Mouse (Mus musculus) neural tube, embryonic 14.5 days (tissue): ENCODE data around the gene Anks1b. TPM values are rescaled to one million over a fixed set of nuclear protein-coding genes. Genes with fewer than 3 reads are reported as not detected.

Experiments used
- ATAC-seq: fragments of 200-750 bp; cut with Nextera tagmentation; 2 replicates; pipeline ENCODE4 v1.8.0; 2017; ENCODE audit warnings: low read depth, mild to moderate bottlenecking, moderate TSS enrichment, moderate library complexity
- H3K27ac ChIP-seq: fragments of 300-500 bp; sonication (generic); 2 replicates; pipeline ENCODE4 v1.5.1; 2014; ENCODE audit warnings: low read depth, mild to moderate bottlenecking, control low read depth, low read length, moderate library complexity, mixed read lengths
- H3K27me3 ChIP-seq: fragments of 300-500 bp; sonication (generic); 2 replicates; pipeline ENCODE4 v1.6.1; 2014; ENCODE audit warnings: low read length; ENCODE audit not compliant: control insufficient read depth, insufficient read depth
- H3K36me3 ChIP-seq: fragments of 300-500 bp; sonication (generic); 2 replicates; pipeline ENCODE4 v1.6.1; 2014; ENCODE audit warnings: low read length, mixed read lengths; ENCODE audit not compliant: control insufficient read depth, insufficient read depth
- H3K4me1 ChIP-seq: fragments of 300-500 bp; sonication (generic); 2 replicates; pipeline ENCODE4 v1.6.1; 2014; ENCODE audit warnings: low read length; ENCODE audit not compliant: control insufficient read depth, insufficient read depth
- H3K4me2 ChIP-seq: fragments of 300-500 bp; sonication (generic); 2 replicates; pipeline ENCODE4 v1.6.1; 2014; ENCODE audit warnings: mild to moderate bottlenecking, low read depth, low read length, control low read depth
- H3K4me3 ChIP-seq: fragments of 300-500 bp; sonication (generic); 2 replicates; pipeline ENCODE4 v1.5.1; 2014; ENCODE audit warnings: low read depth, low read length, control low read depth, mixed read lengths
- H3K9ac ChIP-seq: fragments of 300-500 bp; sonication (generic); replicated peaks from 2 replicates; pipeline ENCODE4 v1.6.1; 2014; ENCODE audit warnings: low read depth, mild to moderate bottlenecking, control low read depth, low read length, mixed read lengths
- H3K9me3 ChIP-seq: fragments of 300-500 bp; sonication (generic); 2 replicates; pipeline ENCODE4 v1.6.1; 2016; ENCODE audit warnings: low read length; ENCODE audit not compliant: control insufficient read depth
- WGBS: fragments of 180-500 bp; shearing (Covaris S2); extraction: QIAGEN DNeasy Blood & Tissue Kit; methylation state at CpG from one replicate; pipeline ENCODE4 v1.1.7; 2014; 5-methylcytosine and 5-hydroxymethylcytosine counted together
- polyA plus RNA-seq: library from polyadenylated mRNA; unstranded; fragments of >200 nt; fragmentation: Nextera tagmentation; extraction: Ambion mirVana; gene quantifications from 2 replicates; pipeline ENCODE4 v1.2.1, GENCODE M21; 2014

Gene Anks1b
- polyA plus RNA-seq, 1 experiment from 2014 or later = 79.1 TPM

DNA sequence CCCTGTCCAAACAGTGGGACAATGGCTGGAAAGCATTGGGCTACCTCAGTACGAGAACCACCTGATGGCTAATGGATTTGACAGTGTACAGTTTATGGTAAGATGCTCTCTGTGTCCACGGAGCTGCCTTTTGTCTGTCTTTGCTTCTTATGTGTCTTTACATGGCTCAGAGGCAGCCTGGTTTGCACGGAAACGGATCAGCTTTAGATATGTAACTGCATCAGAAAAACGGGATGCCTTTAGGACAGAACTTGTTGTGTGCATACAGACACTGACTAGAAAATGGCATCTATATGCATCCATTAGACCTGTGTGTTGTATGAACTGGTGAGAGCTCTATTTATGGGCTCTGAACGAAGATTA is 703.8 kb downstream of the Anks1b start:
- peak overlapping the region; percentile 71 for H3K4me2 ChIP-seq
- H3K36me3 ChIP-seq = no peaks in the 10 kb centered on the region
- H3K27ac ChIP-seq = peak overlapping the region; percentile 52
- H3K4me3 ChIP-seq = peak overlapping the region; percentile 38
- peak; percentile 28; the same call in 1 of the 2 replicates for ATAC-seq
- no peaks in the 10 kb centered on the region for H3K27me3 ChIP-seq
- H3K4me1 ChIP-seq = peaks cover 6% of the 10 kb centered on the region; the same call in 1 of the 2 replicates
- H3K9ac ChIP-seq = peak overlapping the region; percentile 52
- no peaks in the 10 kb centered on the region for H3K9me3 ChIP-seq
- 51% methylated on average over 6 of the region's 6 CpGs for WGBS

DNA sequence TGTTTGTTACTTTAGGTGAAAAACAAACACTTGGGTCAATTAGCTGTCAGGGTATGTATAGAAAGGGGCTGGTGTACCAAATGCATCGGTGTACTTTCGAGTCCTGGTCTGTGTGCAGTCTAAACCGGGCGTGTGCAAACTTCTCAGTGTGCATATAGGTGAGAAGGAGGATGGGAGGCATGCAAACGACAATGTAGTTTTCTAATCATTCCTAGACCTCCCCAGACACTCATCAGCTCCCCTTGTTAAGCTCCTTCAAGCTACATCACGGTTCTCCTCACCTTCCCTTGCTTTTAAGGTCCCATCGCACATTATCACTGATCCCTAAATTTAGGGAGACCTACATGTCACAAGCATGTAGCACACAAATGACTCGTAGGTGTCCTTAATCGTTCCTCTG is 704.5 kb downstream of the Anks1b start:
- Histone ChIP-seq H3K9me3 (no peaks in the 10 kb centered on the region), H3K4me1 (peaks cover 6% of the 10 kb centered on the region; the same call in 1 of the 2 replicates), H3K9ac (peak overlapping the region; percentile 52), H3K27ac (no peak overlapping the region), H3K36me3 (no peaks in the 10 kb centered on the region), H3K27me3 (no peaks in the 10 kb centered on the region), H3K4me2 (peak overlapping the region; percentile 71), H3K4me3 (peak overlapping the region; percentile 38)
- ATAC-seq = no peak
- 70% methylated on average over 9 of the region's 9 CpGs for WGBS

DNA sequence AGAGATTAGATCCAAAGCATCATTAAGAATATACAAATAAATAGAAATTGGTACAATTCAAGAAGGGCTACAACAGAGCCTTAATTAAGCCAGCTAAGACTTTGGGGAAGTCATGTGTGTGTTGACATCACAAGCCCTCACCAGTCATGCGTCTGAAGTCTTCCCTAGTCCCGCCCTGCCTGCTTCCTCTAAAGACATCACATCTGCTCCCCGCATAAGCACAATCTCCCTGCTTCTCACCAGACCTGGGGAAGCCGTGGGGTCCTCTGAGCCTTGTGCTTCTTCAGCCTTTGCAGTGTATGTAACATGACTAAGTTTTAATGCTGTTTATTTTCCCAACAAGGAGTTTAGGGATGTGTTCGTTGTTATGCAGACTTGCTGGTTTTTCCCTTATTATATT is 706.7 kb downstream of the Anks1b start:
- Histone ChIP-seq H3K27me3 (no peaks in the 10 kb centered on the region), H3K9me3 (no peaks in the 10 kb centered on the region), H3K36me3 (no peaks in the 10 kb centered on the region), H3K27ac (no peak overlapping the region), H3K4me1 (peaks cover 6% of the 10 kb centered on the region; the same call in 1 of the 2 replicates), H3K4me3 (no peak overlapping the region), H3K9ac (no peak overlapping the region), H3K4me2 (no peak overlapping the region)
- ATAC-seq = no peak
- WGBS = 89% methylated on average over 5 of the region's 5 CpGs

DNA sequence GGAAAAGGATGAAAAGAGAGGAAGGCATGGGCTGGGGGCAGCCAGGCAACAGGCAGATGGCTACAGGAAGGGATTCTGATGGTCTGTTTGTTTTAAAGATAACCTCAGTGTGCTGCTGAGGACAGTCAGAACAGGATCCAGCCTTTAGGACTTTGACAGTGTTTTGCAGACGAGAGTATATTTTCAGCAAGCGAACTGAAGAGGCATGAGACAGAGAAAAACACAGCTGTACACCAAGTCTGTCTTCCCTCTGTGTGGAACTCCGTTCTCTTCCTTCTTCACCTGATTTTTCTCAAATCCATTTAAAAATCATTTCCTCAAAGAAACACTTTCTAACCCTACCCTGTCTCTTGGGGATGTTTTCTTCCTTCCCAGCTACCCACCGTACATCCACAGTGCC is 710.7 kb downstream of the Anks1b start:
- Histone ChIP-seq H3K9me3 (no peaks in the 10 kb centered on the region), H3K36me3 (no peaks in the 10 kb centered on the region), H3K4me3 (no peak overlapping the region), H3K27me3 (no peaks in the 10 kb centered on the region), H3K4me1 (no peaks in the 10 kb centered on the region), H3K27ac (no peak overlapping the region), H3K9ac (no peak overlapping the region), H3K4me2 (no peak overlapping the region)
- ATAC-seq = no peak
- 87% methylated on average over 4 of the region's 4 CpGs for WGBS

DNA sequence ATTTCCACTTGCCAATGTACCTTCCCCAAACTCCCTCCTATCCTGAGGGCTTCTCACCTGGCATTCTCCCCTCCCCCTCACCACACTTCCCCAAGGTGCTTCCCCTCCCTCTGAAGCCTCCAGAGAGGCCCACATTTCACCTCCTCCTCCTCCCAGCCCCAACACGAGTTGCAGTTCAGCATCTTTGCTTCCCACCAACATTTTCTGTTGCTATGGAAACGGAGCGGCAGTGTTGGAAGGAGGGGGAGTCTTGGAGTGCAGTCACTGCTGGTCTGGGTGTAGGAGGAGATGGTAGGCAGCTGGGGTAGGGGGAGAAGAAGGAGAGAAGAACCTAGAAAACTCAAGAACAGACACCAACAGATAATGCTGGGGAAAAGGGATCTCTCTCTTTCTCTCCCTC is 722.8 kb downstream of the Anks1b start:
- Histone ChIP-seq H3K4me3 (no peak overlapping the region), H3K27ac (no peak overlapping the region; the same call in 1 of the 2 replicates), H3K9ac (no peak overlapping the region), H3K36me3 (no peaks in the 10 kb centered on the region), H3K9me3 (no peaks in the 10 kb centered on the region), H3K4me1 (peaks cover 4% of the 10 kb centered on the region; the same call in 1 of the 2 replicates), H3K27me3 (no peaks in the 10 kb centered on the region), H3K4me2 (no peak overlapping the region)
- WGBS = 12% methylated on average over 3 of the region's 3 CpGs
- peak; percentile 92 for ATAC-seq

DNA sequence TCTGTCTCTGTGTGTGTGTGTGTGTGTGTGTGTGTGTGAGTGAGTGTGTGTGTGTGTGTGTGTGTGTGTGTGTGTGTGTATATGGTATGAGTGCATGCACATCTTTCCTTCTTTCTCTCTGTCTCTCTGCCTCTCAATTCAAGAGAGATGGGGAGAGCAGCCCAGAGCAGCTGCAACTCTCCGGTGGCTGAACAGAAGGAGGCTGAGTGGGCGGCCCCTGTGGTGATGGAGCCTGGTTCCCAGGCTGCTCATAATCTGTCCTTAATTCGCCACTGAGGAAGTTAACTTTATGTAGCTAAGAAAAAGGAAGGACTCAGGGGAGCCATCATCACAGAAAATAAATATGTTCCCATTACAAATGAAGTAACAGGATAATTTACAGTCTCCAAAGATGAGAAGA is 723.3 kb downstream of the Anks1b start:
- Histone ChIP-seq H3K4me1 (peaks cover 4% of the 10 kb centered on the region; the same call in 1 of the 2 replicates), H3K9ac (no peak overlapping the region), H3K4me2 (no peak overlapping the region), H3K9me3 (no peaks in the 10 kb centered on the region), H3K27me3 (no peaks in the 10 kb centered on the region), H3K4me3 (no peak overlapping the region), H3K36me3 (no peaks in the 10 kb centered on the region), H3K27ac (no peak overlapping the region)
- WGBS = 13% methylated on average over 3 of the region's 3 CpGs
- peak; percentile 74 for ATAC-seq

DNA sequence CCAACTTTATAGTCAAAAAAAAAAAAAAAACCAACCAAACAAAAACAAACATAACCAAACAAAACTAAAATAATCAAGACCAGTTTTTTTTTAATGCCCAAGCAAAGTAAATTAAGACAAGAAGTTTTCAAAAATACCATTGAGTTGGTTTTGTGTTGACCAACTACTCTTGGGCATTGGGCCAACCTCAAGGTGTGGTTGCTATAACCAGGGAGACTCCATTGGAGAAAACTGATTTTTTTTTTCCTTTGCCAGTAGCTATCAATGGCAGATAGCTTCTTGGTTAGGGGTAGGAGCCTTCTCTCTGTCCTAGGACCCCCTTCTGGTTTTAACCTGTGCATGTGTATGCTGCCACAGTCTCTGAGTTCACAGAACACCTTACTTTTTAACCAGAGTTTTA is 725.8 kb downstream of the Anks1b start:
- H3K27ac ChIP-seq = no peak overlapping the region
- H3K4me2 ChIP-seq = no peak overlapping the region
- H3K9me3 ChIP-seq = no peaks in the 10 kb centered on the region
- H3K36me3 ChIP-seq = no peaks in the 10 kb centered on the region
- no peak overlapping the region for H3K9ac ChIP-seq
- ATAC-seq = no peak
- no peak overlapping the region for H3K4me3 ChIP-seq
- H3K27me3 ChIP-seq = no peaks in the 10 kb centered on the region
- peaks cover 4% of the 10 kb centered on the region; the same call in 1 of the 2 replicates for H3K4me1 ChIP-seq

DNA sequence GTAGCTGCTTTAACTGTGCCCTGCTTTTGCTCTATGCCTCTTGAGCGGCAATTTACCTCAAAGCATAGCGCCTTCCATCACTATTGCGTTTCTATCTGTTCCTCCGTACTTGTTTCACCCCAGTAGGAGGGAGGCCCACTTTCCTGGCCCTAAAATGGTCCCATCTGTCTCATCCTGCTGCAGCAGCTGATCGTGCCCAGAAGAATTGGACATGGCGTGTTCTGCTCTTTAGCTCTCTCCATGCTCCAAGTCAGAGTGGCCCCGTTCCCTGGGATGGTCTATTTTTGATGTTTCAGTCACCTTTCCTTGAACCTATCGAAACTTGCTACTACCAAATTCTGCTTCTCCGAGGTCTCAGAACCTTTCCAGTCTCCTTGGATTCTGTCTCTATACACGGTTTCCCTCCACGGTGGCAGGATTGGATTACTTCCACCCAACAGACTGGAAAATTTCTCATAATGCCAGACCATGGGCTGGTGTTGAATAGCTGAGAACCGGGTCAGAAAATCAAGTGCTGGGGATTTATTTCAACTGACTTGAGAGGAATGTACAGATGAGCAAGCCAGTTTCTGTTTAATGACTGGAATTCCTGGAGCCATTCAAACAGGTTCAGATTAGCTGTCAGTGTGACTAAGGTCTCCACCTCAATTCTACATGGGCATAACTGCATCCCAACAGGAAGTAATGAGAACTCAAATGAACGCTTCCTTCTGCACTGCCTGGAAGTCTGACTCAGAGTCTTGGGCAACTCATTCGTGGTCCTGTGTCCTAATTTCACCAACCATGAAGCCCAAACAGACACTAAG is 726.6 kb downstream of the Anks1b start:
- Histone ChIP-seq H3K4me1 (peaks cover 4% of the 10 kb centered on the region; the same call in 1 of the 2 replicates), H3K9me3 (no peaks in the 10 kb centered on the region), H3K27ac (no peak overlapping the region), H3K27me3 (no peaks in the 10 kb centered on the region), H3K9ac (no peak overlapping the region), H3K36me3 (no peaks in the 10 kb centered on the region), H3K4me3 (no peak overlapping the region), H3K4me2 (no peak overlapping the region)
- ATAC-seq = no peak
- 88% methylated on average over 14 of the region's 14 CpGs for WGBS

DNA sequence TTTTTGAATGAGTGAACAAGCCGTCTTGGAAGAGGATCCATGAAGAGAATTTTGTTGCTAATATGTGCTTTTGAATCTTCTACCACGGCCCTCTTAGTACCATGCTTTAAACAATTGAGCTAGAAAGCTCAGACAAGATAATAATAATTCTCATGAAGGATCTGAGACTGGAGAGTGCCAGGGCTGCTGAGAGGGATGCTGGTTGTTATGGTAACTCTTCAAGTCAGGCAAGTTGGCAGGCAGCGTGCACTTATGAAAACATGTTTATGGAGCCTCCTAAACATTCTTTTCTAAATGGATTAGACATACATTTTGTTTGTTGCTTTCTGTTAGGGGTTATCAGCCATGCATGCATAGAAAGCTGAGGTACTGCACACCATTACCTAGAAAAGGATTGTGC is 734.3 kb downstream of the Anks1b start:
- WGBS = 68% methylated on average over 3 of the region's 3 CpGs
- no peak for ATAC-seq
- no peaks in the 10 kb centered on the region for H3K9me3 ChIP-seq

More for the DNA sequence above, 734.3 kb downstream of the Anks1b start:
- no peaks in the 10 kb centered on the region for H3K36me3 ChIP-seq
- H3K4me2 ChIP-seq = no peak overlapping the region
- no peak overlapping the region for H3K4me3 ChIP-seq
- H3K27me3 ChIP-seq = no peaks in the 10 kb centered on the region
- H3K27ac ChIP-seq = no peak overlapping the region
- H3K4me1 ChIP-seq = no peaks in the 10 kb centered on the region
- H3K9ac ChIP-seq = no peak overlapping the region
